Mouse (Mus musculus): ENCODE data around the gene Pbp2. TPM values are rescaled to one million over a fixed set of nuclear protein-coding genes. Genes with fewer than 3 reads are reported as not detected.

The Pbp2 gene
- total RNA-seq, 1 experiment from 2014 or later: not detected

DNA sequence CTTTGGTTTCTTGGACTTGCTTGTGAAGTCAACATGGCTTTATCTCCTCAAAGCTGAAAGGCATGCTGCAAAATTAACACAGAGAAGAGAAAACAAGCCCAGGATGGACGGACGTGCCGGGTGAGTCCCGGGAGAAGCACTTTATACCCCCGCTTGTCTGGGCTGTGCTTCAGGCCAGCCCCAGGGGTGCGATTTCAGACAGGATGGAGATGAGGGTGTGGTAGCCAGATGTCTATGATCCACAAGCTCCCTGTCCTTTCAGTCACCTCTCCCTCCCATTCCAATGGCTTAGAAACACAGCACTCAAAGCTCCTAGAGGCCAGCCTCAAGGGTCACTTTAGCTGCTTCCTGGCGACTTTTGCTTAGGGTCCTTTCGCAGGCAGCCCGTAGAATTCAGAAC is 3.8 kb upstream of the Pbp2 start:
- ATAC-seq (replicated peaks in 1 of 2; ENCODE audit: insufficient read depth in 1 of 2, low FRiP score in 2 of 2, low TSS enrichment in 1 of 2, low read depth in 1 of 2, poor library complexity in 2 of 2, severe bottlenecking in 2 of 2): no peak

- no peak for ATAC-seq (replicated peaks in 1 of 2; ENCODE audit: insufficient read depth in 1 of 2, low FRiP score in 2 of 2, low TSS enrichment in 1 of 2, low read depth in 1 of 2, poor library complexity in 2 of 2, severe bottlenecking in 2 of 2)
These were observed 1.8 kb upstream of the Pbp2 start for GRCm38 (mm10) chr6:135312038-135312437.

DNA sequence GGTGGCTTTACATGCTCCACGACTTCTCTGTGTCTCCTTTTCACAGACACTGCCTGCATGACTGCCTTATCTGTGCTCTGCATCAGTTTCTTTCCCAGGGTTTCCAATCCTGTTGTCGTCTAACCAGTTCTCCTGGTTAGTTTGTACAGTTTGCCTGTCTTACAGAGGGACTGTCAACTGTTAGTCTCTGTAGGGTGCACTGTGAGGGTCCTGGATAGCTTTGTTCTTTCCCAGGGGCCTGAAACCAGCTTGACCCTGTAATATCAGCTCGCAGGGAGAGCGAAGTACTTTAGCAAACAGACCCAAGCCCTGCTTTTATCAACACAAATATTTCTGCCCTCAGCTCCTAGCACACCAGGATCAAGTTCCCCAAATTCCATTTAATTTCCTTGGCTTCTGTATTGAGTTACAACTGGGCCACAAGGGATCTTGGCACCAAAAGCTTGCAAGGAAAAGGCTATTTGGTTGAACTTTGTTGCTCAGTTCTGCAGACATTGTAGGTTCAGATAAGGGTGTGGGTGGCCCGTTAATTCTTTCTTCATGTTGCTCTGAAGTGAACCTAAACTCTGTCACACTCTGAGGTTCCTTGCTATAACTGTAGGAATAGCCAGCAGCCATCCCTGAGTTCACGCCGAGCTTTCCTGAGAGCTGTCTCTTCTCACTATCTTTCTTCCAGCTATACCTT is 5.5 kb downstream of the Pbp2 start:
- no peak for ATAC-seq (replicated peaks in 1 of 2; ENCODE audit: insufficient read depth in 1 of 2, low FRiP score in 2 of 2, low TSS enrichment in 1 of 2, low read depth in 1 of 2, poor library complexity in 2 of 2, severe bottlenecking in 2 of 2)

DNA sequence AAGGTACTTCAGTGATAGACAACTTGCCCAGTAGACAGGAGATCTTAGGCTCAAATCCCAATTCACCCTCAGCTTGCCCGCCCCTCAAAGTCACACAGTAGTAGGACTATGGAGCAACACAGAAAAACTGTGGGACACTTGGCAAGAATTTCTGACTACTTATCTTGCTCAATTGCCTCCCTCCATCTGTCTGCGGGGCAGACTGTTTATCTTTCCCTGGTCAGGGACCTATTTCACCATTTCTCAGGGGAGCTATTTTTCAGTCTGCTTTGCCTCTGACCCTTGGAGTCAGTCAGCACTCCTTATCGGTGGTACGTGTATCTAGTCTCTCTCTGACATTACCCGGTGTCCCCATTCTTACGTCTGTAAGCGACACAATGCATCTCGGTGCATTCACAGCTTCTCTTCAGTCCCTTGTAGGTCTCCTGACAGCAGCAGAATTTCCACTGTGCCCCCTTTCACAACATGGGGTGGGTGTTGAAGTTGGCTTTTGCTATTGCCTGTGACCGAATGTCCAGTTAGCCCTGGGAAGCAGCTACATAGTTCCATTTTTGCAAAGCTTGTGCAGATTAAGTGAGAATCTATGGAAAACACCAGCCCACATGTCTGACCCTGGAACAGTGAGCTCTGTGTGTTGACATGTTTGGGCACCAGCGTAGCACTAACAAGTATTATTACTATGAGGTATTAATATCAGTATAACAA is 7.6 kb downstream of the Pbp2 start:
- ATAC-seq (replicated peaks in 1 of 2; ENCODE audit: insufficient read depth in 1 of 2, low FRiP score in 2 of 2, low TSS enrichment in 1 of 2, low read depth in 1 of 2, poor library complexity in 2 of 2, severe bottlenecking in 2 of 2): no peak

DNA sequence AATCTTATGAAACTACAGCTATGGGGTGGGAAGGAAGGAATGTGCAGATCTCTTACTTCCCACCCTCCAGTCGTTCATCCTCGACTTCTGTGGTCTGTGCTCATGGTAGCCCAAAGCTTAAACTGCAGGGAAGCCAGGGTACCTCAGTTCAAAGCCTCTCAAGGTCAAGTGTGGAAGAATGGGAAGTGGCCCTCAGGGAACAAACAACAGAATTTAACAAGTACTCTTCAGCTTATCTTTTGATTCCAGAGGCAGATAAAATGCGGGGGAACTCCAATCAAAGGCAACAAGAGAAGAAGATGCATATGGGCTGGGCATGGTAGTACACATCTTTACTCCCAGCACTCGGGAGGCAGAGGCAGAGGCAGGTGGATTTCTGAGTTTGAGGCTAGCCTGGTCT is 9.7 kb downstream of the Pbp2 start:
- no peak for ATAC-seq (replicated peaks in 1 of 2; ENCODE audit: insufficient read depth in 1 of 2, low FRiP score in 2 of 2, low TSS enrichment in 1 of 2, low read depth in 1 of 2, poor library complexity in 2 of 2, severe bottlenecking in 2 of 2)

GRCm38 (mm10) chr6:135299024-135299550 is 11.1 kb downstream of the Pbp2 start:
- no peak for ATAC-seq (replicated peaks in 1 of 2; ENCODE audit: insufficient read depth in 1 of 2, low FRiP score in 2 of 2, low TSS enrichment in 1 of 2, low read depth in 1 of 2, poor library complexity in 2 of 2, severe bottlenecking in 2 of 2)

- no peak for ATAC-seq (replicated peaks in 1 of 2; ENCODE audit: insufficient read depth in 1 of 2, low FRiP score in 2 of 2, low TSS enrichment in 1 of 2, low read depth in 1 of 2, poor library complexity in 2 of 2, severe bottlenecking in 2 of 2)
These were observed 12.6 kb downstream of the Pbp2 start for GRCm38 (mm10) chr6:135297570-135297969.

DNA sequence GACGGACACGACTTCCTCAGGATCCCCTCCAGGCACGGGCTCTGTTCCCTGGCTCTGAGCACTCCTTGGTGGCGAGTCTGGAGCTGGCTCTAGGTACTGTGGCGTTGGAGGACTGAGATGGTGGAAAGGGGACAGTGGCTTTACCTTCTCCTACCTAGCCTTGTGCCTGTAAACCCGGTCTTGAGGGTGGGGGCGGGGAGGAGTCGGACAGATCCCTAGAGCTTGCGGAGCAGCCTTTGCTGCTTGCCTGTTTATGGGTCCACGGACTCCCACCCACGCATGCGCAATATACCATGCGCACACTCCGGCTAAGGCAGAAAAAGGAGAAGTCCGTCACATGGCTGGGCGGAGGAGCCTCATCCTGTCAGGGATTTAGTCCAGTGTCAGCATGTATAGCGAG is 13.9 kb downstream of the Pbp2 start:
- ATAC-seq (replicated peaks in 1 of 2; ENCODE audit: insufficient read depth in 1 of 2, low FRiP score in 2 of 2, low TSS enrichment in 1 of 2, low read depth in 1 of 2, poor library complexity in 2 of 2, severe bottlenecking in 2 of 2): peak; percentile 97

DNA sequence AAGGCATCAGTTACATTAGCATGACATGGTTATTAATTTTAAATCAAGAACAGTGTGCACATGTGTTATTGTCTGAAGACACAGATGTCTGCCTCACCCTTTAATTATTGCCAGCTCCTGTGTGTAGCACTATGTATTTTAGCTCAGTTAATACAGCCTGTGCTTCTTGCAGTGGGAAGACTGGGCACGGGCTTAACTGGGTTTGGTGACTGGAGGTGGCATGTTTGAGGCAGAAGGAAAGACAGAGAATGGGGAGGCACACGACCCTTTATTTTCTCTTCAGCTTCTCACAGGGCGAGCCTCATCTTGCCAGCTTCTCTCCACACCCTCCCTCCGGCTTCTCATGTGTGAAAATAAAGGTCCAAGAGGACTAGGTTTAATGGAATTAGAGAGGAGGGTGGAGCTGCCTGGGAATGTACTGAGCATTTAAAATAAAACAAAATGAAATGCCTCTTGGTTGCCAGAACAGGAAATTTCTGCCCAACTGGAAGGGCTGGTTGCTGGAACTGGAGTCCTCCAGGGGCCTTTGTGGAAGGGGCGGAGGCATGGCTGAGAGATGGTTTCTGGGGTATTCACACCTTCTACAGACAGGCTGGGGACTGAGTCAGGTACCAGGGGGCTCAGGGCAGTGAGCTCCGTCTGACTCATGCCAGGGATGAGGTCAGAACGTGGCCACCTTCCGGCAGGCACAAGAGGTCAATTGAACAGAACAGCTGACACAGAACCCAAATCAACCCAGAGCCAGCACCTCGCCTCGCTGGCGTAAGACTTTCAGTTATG is 14.9 kb downstream of the Pbp2 start:
- ATAC-seq (replicated peaks in 1 of 2; ENCODE audit: insufficient read depth in 1 of 2, low FRiP score in 2 of 2, low TSS enrichment in 1 of 2, low read depth in 1 of 2, poor library complexity in 2 of 2, severe bottlenecking in 2 of 2): no peak

DNA sequence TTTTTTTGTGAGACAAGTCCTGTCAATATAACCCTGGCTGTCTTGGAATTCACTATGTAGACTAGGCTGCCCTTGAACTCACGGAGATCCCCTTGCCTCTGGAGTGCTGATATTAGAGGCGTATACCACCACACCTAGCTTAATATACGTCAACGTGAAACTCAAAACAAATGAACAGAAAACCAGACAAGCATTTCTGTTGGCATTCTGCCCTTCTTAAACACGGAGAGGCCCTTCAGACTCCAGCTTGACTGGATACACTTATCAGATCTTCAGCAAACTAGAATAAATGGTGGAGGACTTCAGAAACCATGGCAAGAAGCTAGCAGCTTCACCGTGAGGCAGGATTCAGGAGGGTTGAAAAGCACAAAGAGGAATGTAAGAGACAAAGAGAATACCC is 16.1 kb downstream of the Pbp2 start:
- no peak for ATAC-seq (replicated peaks in 1 of 2; ENCODE audit: insufficient read depth in 1 of 2, low FRiP score in 2 of 2, low TSS enrichment in 1 of 2, low read depth in 1 of 2, poor library complexity in 2 of 2, severe bottlenecking in 2 of 2)

DNA sequence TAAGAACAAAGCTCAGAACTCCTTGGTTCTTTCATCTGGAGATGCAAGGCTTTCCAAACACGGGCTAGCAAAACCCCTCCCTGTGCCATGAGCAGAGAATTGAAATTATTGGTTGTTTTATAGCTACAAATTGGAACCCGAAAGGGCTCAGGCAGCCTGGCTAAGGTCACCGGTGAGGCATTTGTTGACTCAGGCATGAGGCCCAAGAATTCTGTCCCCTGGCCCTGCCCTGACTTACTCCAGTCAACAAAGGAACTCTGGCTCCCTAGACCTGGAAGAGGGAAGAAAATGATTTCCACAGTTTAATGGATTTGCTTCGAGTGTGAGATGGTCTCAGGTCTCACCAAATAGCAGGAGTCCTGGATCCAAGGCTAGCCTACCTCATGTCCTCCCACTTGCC is 17.8 kb downstream of the Pbp2 start:
- ATAC-seq (replicated peaks in 1 of 2; ENCODE audit: insufficient read depth in 1 of 2, low FRiP score in 2 of 2, low TSS enrichment in 1 of 2, low read depth in 1 of 2, poor library complexity in 2 of 2, severe bottlenecking in 2 of 2): no peak

- ATAC-seq (replicated peaks in 1 of 2; ENCODE audit: insufficient read depth in 1 of 2, low FRiP score in 2 of 2, low TSS enrichment in 1 of 2, low read depth in 1 of 2, poor library complexity in 2 of 2, severe bottlenecking in 2 of 2): no peak
These were observed 30.3 kb downstream of the Pbp2 start for GRCm38 (mm10) chr6:135279856-135280255.

GRCm38 (mm10) chr6:135279286-135279685 is 30.9 kb downstream of the Pbp2 start:
- no peak for ATAC-seq (replicated peaks in 1 of 2; ENCODE audit: insufficient read depth in 1 of 2, low FRiP score in 2 of 2, low TSS enrichment in 1 of 2, low read depth in 1 of 2, poor library complexity in 2 of 2, severe bottlenecking in 2 of 2)

DNA sequence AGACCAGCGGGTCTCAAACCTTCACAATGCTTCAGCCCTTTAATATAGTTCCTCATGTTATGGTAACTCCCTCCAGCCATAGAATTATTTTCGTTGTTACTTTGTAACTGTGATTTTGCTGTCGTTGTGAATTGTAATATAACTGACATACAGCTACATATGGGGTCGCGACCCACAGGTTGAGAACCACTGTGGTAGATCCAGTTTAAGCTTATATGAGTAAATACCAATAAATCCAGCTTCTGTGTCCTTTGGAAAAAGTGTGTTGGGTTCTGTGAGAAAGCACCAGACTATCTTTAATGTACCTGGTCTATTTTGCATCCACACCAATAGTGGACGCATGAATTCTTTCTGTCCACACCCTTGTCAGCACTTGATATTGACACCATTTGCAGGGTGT is 31.9 kb downstream of the Pbp2 start:
- no peak for ATAC-seq (replicated peaks in 1 of 2; ENCODE audit: insufficient read depth in 1 of 2, low FRiP score in 2 of 2, low TSS enrichment in 1 of 2, low read depth in 1 of 2, poor library complexity in 2 of 2, severe bottlenecking in 2 of 2)

- no peak for ATAC-seq (replicated peaks in 1 of 2; ENCODE audit: insufficient read depth in 1 of 2, low FRiP score in 2 of 2, low TSS enrichment in 1 of 2, low read depth in 1 of 2, poor library complexity in 2 of 2, severe bottlenecking in 2 of 2)
These were observed 33.5 kb downstream of the Pbp2 start for GRCm38 (mm10) chr6:135276474-135277295.

DNA sequence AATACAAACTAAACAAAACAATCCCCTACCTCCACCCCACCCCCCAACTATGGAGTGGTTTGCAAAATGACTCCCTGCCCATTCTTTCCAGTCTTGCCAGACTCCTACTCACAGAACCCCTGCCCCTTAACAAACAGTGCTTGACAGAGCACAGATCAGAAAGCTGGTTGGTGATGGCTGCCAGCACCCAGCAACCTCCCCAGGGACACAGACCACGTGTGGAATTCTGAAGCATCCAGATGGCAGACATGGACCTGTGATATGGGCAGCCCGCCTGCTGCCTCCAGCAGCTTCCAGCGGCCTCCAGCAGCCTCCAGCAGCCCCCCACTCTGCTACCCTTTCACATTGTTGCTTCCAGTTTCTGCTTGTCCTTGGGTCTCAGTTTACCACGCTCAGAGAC is 35.0 kb downstream of the Pbp2 start:
- ATAC-seq (replicated peaks in 1 of 2; ENCODE audit: insufficient read depth in 1 of 2, low FRiP score in 2 of 2, low TSS enrichment in 1 of 2, low read depth in 1 of 2, poor library complexity in 2 of 2, severe bottlenecking in 2 of 2): no peak

GRCm38 (mm10) chr6:135273066-135273465 is 37.1 kb downstream of the Pbp2 start:
- no peak for ATAC-seq (replicated peaks in 1 of 2; ENCODE audit: insufficient read depth in 1 of 2, low FRiP score in 2 of 2, low TSS enrichment in 1 of 2, low read depth in 1 of 2, poor library complexity in 2 of 2, severe bottlenecking in 2 of 2)

Data from hematopoietic stem cell, adult 5-6 weeks (primary cell).